Comparison of ENCODE assay signal across 8 mouse cellular contexts in genomic region chr3:121813834-121814233, GRCm38 (mm10). TPM values are rescaled to one million over a fixed set of nuclear protein-coding genes. Genes with fewer than 3 reads are reported as not detected.
DNase-seq lines count a peak whose midpoint lies in the region; ATAC-seq lines count a peak whose summit lies in the region.

No protein-coding gene starts in this region.

- no peak overlapping the region for H3K27ac ChIP-seq in liver, embryonic 11.5 days (ENCODE audit: low read depth, low read length)
- H3K27ac ChIP-seq in stomach, embryonic 16.5 days (ENCODE audit: low read length), result no peak overlapping the region

- WGBS in liver, embryonic 11.5 days, result 59% methylated on average over 5 of the region's 5 CpGs
- whole genome bisulfite sequencing in stomach, embryonic 16.5 days, result 57% methylated on average over 5 of the region's 5 CpGs

- H3K9ac ChIP-seq in liver, embryonic 11.5 days (ENCODE audit: low read depth, low read length), result no peak overlapping the region
- H3K9ac ChIP-seq in stomach, embryonic 16.5 days (ENCODE audit: low read length), result no peak overlapping the region

- no peaks in the 10 kb centered on the region for H3K36me3 ChIP-seq in megakaryocyte, embryonic 14.5 days (replicated peaks; ENCODE audit: low read length)
- H3K36me3 ChIP-seq in liver, embryonic 11.5 days (ENCODE audit: control insufficient read depth, insufficient read depth, low read length), result no peaks in the 10 kb centered on the region
- no peaks in the 10 kb centered on the region for H3K36me3 ChIP-seq in stomach, embryonic 16.5 days (ENCODE audit: control insufficient read depth, insufficient read depth, low read length)

- H3K4me1 ChIP-seq in megakaryocyte, embryonic 14.5 days, result peaks cover 12% of the 10 kb centered on the region
- peaks cover 12% of the 10 kb centered on the region for H3K4me1 ChIP-seq in liver, embryonic 11.5 days (replicated peaks; ENCODE audit: control insufficient read depth, insufficient read depth, low read length)
- peaks cover 17% of the 10 kb centered on the region for H3K4me1 ChIP-seq in stomach, embryonic 16.5 days (ENCODE audit: control insufficient read depth, insufficient read depth, low read length)

- peak; percentile 7 for DNase-seq in cerebellum, adult 9-10 months
- no peak for DNase-seq in cerebellum, adult 11 months
- DNase-seq in liver, embryonic 11.5 days (ENCODE audit: low spot score), result no peak
- DNase-seq in layer of hippocampus, postnatal 14 days (ENCODE audit: low spot score in 2 of 2), result no peak
- DNase-seq in urinary bladder, postnatal 14 days (ENCODE audit: low spot score), result no peak

- peaks cover 11% of the 10 kb centered on the region for H3K27me3 ChIP-seq in megakaryocyte, embryonic 14.5 days (replicated peaks)
- H3K27me3 ChIP-seq in liver, embryonic 11.5 days (replicated peaks; ENCODE audit: control insufficient read depth, insufficient read depth, low read length), result no peaks in the 10 kb centered on the region
- no peaks in the 10 kb centered on the region for H3K27me3 ChIP-seq in stomach, embryonic 16.5 days (ENCODE audit: control insufficient read depth, insufficient read depth, low read length)

- no peak for ATAC-seq in megakaryocyte, adult 5-6 weeks (ENCODE audit: poor library complexity, severe bottlenecking)
- ATAC-seq in liver, embryonic 11.5 days (replicated peaks; ENCODE audit: low FRiP score), result no peak
- no peak for ATAC-seq in stomach, embryonic 16.5 days (ENCODE audit: insufficient read depth, low FRiP score)

- H3K4me2 ChIP-seq in liver, embryonic 11.5 days, result peak overlapping the region; percentile 84
- peak overlapping the region; percentile 70 for H3K4me2 ChIP-seq in stomach, embryonic 16.5 days (ENCODE audit: low read depth, low read length)

- peak overlapping the region; percentile 99 for H3K4me3 ChIP-seq in megakaryocyte, embryonic 14.5 days (replicated peaks)
- H3K4me3 ChIP-seq in liver, embryonic 11.5 days (ENCODE audit: low read depth, low read length), result peak overlapping the region; percentile 81
- H3K4me3 ChIP-seq in stomach, embryonic 16.5 days (replicated peaks; ENCODE audit: low read length), result peak overlapping the region; percentile 92

- H3K9me3 ChIP-seq in megakaryocyte, embryonic 14.5 days, result peaks cover 3% of the 10 kb centered on the region; the same call in 1 of the 2 replicates
- H3K9me3 ChIP-seq in liver, embryonic 11.5 days (ENCODE audit: control insufficient read depth, low read length), result no peaks in the 10 kb centered on the region
- H3K9me3 ChIP-seq in stomach, embryonic 16.5 days (replicated peaks; ENCODE audit: control insufficient read depth, low read length), result no peaks in the 10 kb centered on the region

RNA-seq across cellular contexts. Expression of gene Abcd3, which starts 1.3 kb away (rescaled TPM):
- 3.2 and 5.6 TPM in 2 replicates for polyA plus RNA-seq in megakaryocyte, embryonic 14.5 days (2012; ENCODE audit: insufficient read depth, low replicate concordance)
- total RNA-seq in megakaryocyte, adult 5-6 weeks (2015), result 18.2 and 20.4 TPM in 2 replicates
- total RNA-seq in megakaryocyte, adult 5-6 weeks (2017), result 20.1 and 22.7 TPM in 2 replicates
- polyA plus RNA-seq in liver, embryonic 11.5 days (2014; fragmentation: Nextera tagmentation; extraction: Ambion mirVana), result 41.5 and 49.1 TPM in 2 replicates
- polyA plus RNA-seq in stomach, embryonic 16.5 days (2015; fragmentation: Nextera tagmentation; extraction: Ambion mirVana), result 90.5 and 95.6 TPM in 2 replicates
- total RNA-seq in layer of hippocampus, postnatal 14 days (2021), result 10 to 100 TPM; 73.4 to 74.2 TPM
